Mouse (Mus musculus) heart, embryonic 12.5 days (tissue): ENCODE measurements at regions not wholly inside any gene's neighbourhood (a gene's known extent, or its start where the extent isn't known, plus 50 kb on each side); places are given as distances from the start of the nearest gene placed in this dataset.

Source experiments
- ATAC-seq: fragments of 200-750 bp; cut with Nextera tagmentation; 2 replicates; pipeline ENCODE4 v1.8.0; 2017; ENCODE audit warnings: moderate TSS enrichment, moderate library complexity; ENCODE audit not compliant: insufficient number of reproducible peaks, low FRiP score
- H3K27ac ChIP-seq: fragments of 300-500 bp; sonication (generic); 2 replicates; pipeline ENCODE4 v1.5.1; 2016; ENCODE audit warnings: mild to moderate bottlenecking, moderate library complexity; ENCODE audit not compliant: poor library complexity, severe bottlenecking
- H3K27me3 ChIP-seq: fragments of 300-500 bp; sonication (generic); replicated peaks from 2 replicates; pipeline ENCODE4 v1.6.1; 2016; ENCODE audit warnings: mild to moderate bottlenecking, moderate library complexity
- H3K36me3 ChIP-seq: fragments of 300-500 bp; sonication (generic); 2 replicates; pipeline ENCODE4 v1.6.1; 2016; ENCODE audit warnings: mild to moderate bottlenecking, moderate library complexity
- H3K4me1 ChIP-seq: fragments of 300-500 bp; sonication (generic); replicated peaks from 2 replicates; pipeline ENCODE4 v1.6.1; 2016; ENCODE audit warnings: mild to moderate bottlenecking
- H3K4me2 ChIP-seq: fragments of 300-500 bp; sonication (generic); 2 replicates; pipeline ENCODE4 v1.6.1; 2016; ENCODE audit warnings: mild to moderate bottlenecking, moderate library complexity
- H3K4me3 ChIP-seq: fragments of 300-500 bp; sonication (generic); 2 replicates; pipeline ENCODE4 v1.5.1; 2016; ENCODE audit warnings: mild to moderate bottlenecking
- H3K9ac ChIP-seq: fragments of 300-500 bp; sonication (generic); 2 replicates; pipeline ENCODE4 v1.6.1; 2016; ENCODE audit warnings: mild to moderate bottlenecking, moderate library complexity
- H3K9me3 ChIP-seq: fragments of 300-500 bp; sonication (generic); replicated peaks from 2 replicates; pipeline ENCODE4 v1.6.1; 2016; ENCODE audit warnings: mild to moderate bottlenecking, moderate library complexity
- WGBS: fragments of 180-500 bp; shearing (Covaris S2); methylation state at CpG from one replicate; pipeline ENCODE4 v1.1.7; 2016; 5-methylcytosine and 5-hydroxymethylcytosine counted together

- Histone ChIP-seq H3K27ac (no peak overlapping the region), H3K4me3 (no peak overlapping the region), H3K9ac (no peak overlapping the region), H3K36me3 (no peaks in the 10 kb centered on the region), H3K4me2 (no peak overlapping the region), H3K9me3 (no peaks in the 10 kb centered on the region), H3K27me3 (no peaks in the 10 kb centered on the region), H3K4me1 (no peaks in the 10 kb centered on the region)
- no peak for ATAC-seq
- 73% methylated on average over 3 of the region's 3 CpGs for WGBS
Measured at GRCm38 (mm10) chr12:35286974-35287553, 240.1 kb downstream of the Snx13 start.

GRCm38 (mm10) chr12:35284345-35284744 lies 237.4 kb downstream of the Snx13 start:
- no peaks in the 10 kb centered on the region for H3K4me1 ChIP-seq
- H3K9ac ChIP-seq, result no peak overlapping the region
- no peaks in the 10 kb centered on the region for H3K27me3 ChIP-seq
- H3K27ac ChIP-seq, result no peak overlapping the region
- H3K4me3 ChIP-seq, result no peak overlapping the region
- ATAC-seq, result no peak
- no peaks in the 10 kb centered on the region for H3K9me3 ChIP-seq
- WGBS, result 40% methylated on average over 2 of the region's 2 CpGs
- no peak overlapping the region for H3K4me2 ChIP-seq
- H3K36me3 ChIP-seq, result no peaks in the 10 kb centered on the region

- H3K27me3 ChIP-seq, result no peaks in the 10 kb centered on the region
- H3K4me1 ChIP-seq, result no peaks in the 10 kb centered on the region
- H3K36me3 ChIP-seq, result no peaks in the 10 kb centered on the region
- no peaks in the 10 kb centered on the region for H3K9me3 ChIP-seq
- no peak for ATAC-seq
- no peak overlapping the region for H3K27ac ChIP-seq
- H3K4me2 ChIP-seq, result no peak overlapping the region
- 59% methylated on average over 5 of the region's 5 CpGs for WGBS
- no peak overlapping the region for H3K4me3 ChIP-seq
- H3K9ac ChIP-seq, result no peak overlapping the region
Measured at GRCm38 (mm10) chr12:35283925-35284324, 236.9 kb downstream of the Snx13 start.

- H3K4me2 ChIP-seq, result no peak overlapping the region
- no peaks in the 10 kb centered on the region for H3K36me3 ChIP-seq
- no peaks in the 10 kb centered on the region for H3K4me1 ChIP-seq
- no peak overlapping the region for H3K9ac ChIP-seq
- no peak overlapping the region for H3K4me3 ChIP-seq
- no peaks in the 10 kb centered on the region for H3K27me3 ChIP-seq
- H3K27ac ChIP-seq, result no peak overlapping the region
- no peak for ATAC-seq
- H3K9me3 ChIP-seq, result no peaks in the 10 kb centered on the region
Measured at GRCm38 (mm10) chr12:35283407-35283806, 236.4 kb downstream of the Snx13 start.

GRCm38 (mm10) chr12:35269465-35269864 lies 222.5 kb downstream of the Snx13 start:
- H3K4me2 ChIP-seq, result no peak overlapping the region
- ATAC-seq, result no peak
- H3K9ac ChIP-seq, result no peak overlapping the region
- H3K27me3 ChIP-seq, result no peaks in the 10 kb centered on the region
- no peaks in the 10 kb centered on the region for H3K4me1 ChIP-seq
- no peaks in the 10 kb centered on the region for H3K36me3 ChIP-seq
- no peak overlapping the region for H3K27ac ChIP-seq
- no peak overlapping the region for H3K4me3 ChIP-seq
- no peaks in the 10 kb centered on the region for H3K9me3 ChIP-seq

- no peak for ATAC-seq
- H3K36me3 ChIP-seq, result no peaks in the 10 kb centered on the region
- no peaks in the 10 kb centered on the region for H3K9me3 ChIP-seq
- H3K9ac ChIP-seq, result no peak overlapping the region
- WGBS, result 77% methylated on average over 2 of the region's 2 CpGs
- H3K4me2 ChIP-seq, result no peak overlapping the region
- no peaks in the 10 kb centered on the region for H3K27me3 ChIP-seq
- H3K4me3 ChIP-seq, result no peak overlapping the region
- H3K4me1 ChIP-seq, result no peaks in the 10 kb centered on the region
- H3K27ac ChIP-seq, result no peak overlapping the region
Measured at GRCm38 (mm10) chr12:35268006-35268405, 221.0 kb downstream of the Snx13 start.

- Histone ChIP-seq H3K27ac (no peak overlapping the region), H3K9me3 (no peaks in the 10 kb centered on the region), H3K4me3 (no peak overlapping the region), H3K27me3 (no peaks in the 10 kb centered on the region), H3K4me2 (no peak overlapping the region), H3K9ac (no peak overlapping the region), H3K36me3 (no peaks in the 10 kb centered on the region), H3K4me1 (no peaks in the 10 kb centered on the region)
- no peak for ATAC-seq
- 51% methylated on average over 6 of the region's 6 CpGs for whole genome bisulfite sequencing
Measured at GRCm38 (mm10) chr12:35267023-35267654, 220.2 kb downstream of the Snx13 start.

GRCm38 (mm10) chr12:35259781-35260180 lies 212.8 kb downstream of the Snx13 start:
- Histone ChIP-seq H3K27ac (no peak overlapping the region), H3K36me3 (no peaks in the 10 kb centered on the region), H3K27me3 (no peaks in the 10 kb centered on the region), H3K4me1 (no peaks in the 10 kb centered on the region), H3K4me2 (no peak overlapping the region), H3K9ac (no peak overlapping the region), H3K9me3 (no peaks in the 10 kb centered on the region), H3K4me3 (no peak overlapping the region)
- no peak for ATAC-seq

- Histone ChIP-seq H3K4me1 (no peaks in the 10 kb centered on the region), H3K9ac (no peak overlapping the region), H3K9me3 (peaks cover 7% of the 10 kb centered on the region), H3K4me3 (no peak overlapping the region), H3K36me3 (no peaks in the 10 kb centered on the region), H3K27ac (no peak overlapping the region), H3K4me2 (no peak overlapping the region), H3K27me3 (no peaks in the 10 kb centered on the region)
- WGBS, result 82% methylated on average over 2 of the region's 2 CpGs
- no peak for ATAC-seq
Measured at GRCm38 (mm10) chr12:35255723-35256401, 208.9 kb downstream of the Snx13 start.

- Histone ChIP-seq H3K36me3 (no peaks in the 10 kb centered on the region), H3K4me2 (no peak overlapping the region), H3K9ac (no peak overlapping the region), H3K4me3 (no peak overlapping the region), H3K9me3 (peaks cover 7% of the 10 kb centered on the region), H3K27ac (no peak overlapping the region), H3K4me1 (no peaks in the 10 kb centered on the region), H3K27me3 (no peaks in the 10 kb centered on the region)
- WGBS, result 76% methylated on average over 5 of the region's 5 CpGs
- no peak for ATAC-seq
Measured at GRCm38 (mm10) chr12:35248476-35248875, 201.5 kb downstream of the Snx13 start.

GRCm38 (mm10) chr12:35246226-35247014 lies 199.4 kb downstream of the Snx13 start:
- Histone ChIP-seq H3K9me3 (no peaks in the 10 kb centered on the region), H3K36me3 (no peaks in the 10 kb centered on the region), H3K4me2 (no peak overlapping the region), H3K27me3 (no peaks in the 10 kb centered on the region), H3K4me1 (no peaks in the 10 kb centered on the region), H3K4me3 (no peak overlapping the region), H3K9ac (no peak overlapping the region), H3K27ac (no peak overlapping the region)
- ATAC-seq, result no peak
- 64% methylated on average over 5 of the region's 5 CpGs for WGBS
